Mouse (Mus musculus) CH12.LX (cell line): ENCODE measurements around the gene Gm19402. TPM values are rescaled to one million over a fixed set of nuclear protein-coding genes. Genes with fewer than 3 reads are reported as not detected.

Experiments used
- DNase-seq: peaks from one replicate; pipeline ENCODE4 v3.0.0-alpha.2; 2013; ENCODE audit errors: extremely low read depth
- H3K27ac ChIP-seq: 2 replicates; pipeline ENCODE4 v1.5.1; 2012; ENCODE audit warnings: low read depth, mild to moderate bottlenecking, control low read depth, moderate library complexity; ENCODE audit not compliant: insufficient read depth
- H3K27me3 ChIP-seq: replicated peaks from 2 replicates; pipeline ENCODE3; 2012; ENCODE audit warnings: inconsistent platforms
- H3K36me3 ChIP-seq, 2 experiments: replicated peaks in 1 of 2; 2 replicates each; pipeline versions ENCODE3 to v1.6.1; 2012; ENCODE audit warnings: inconsistent platforms in 1 of 2, low read length in 1 of 2, mild to moderate bottlenecking in 1 of 2, mixed read lengths in 1 of 2, moderate library complexity in 1 of 2; ENCODE audit not compliant: control insufficient read depth in 1 of 2, insufficient read depth in 1 of 2
- H3K4me1 ChIP-seq, 2 experiments: 2 replicates each; pipeline ENCODE4 v1.6.1; 2012; ENCODE audit warnings: inconsistent platforms in 1 of 2, moderate library complexity in 1 of 2; ENCODE audit not compliant: insufficient read depth in 2 of 2, control insufficient read depth in 1 of 2
- H3K4me2 ChIP-seq: 2 replicates; pipeline ENCODE4 v1.6.1; 2012; ENCODE audit warnings: low read depth, mild to moderate bottlenecking, control low read depth; ENCODE audit not compliant: poor library complexity, insufficient read depth, severe bottlenecking
- H3K4me3 ChIP-seq, 3 experiments: fragments of 150-350 bp in 1 of 3; sonication (generic) in 1 of 3; replicated peaks in 1 of 3; 2 replicates each; pipeline versions ENCODE3 to v1.5.1; 2011 to 2012; ENCODE audit warnings: low read depth in 2 of 3, low read length in 2 of 3, mild to moderate bottlenecking in 2 of 3, moderate library complexity in 2 of 3, control low read depth in 1 of 3, improper control_type of control experiment in 1 of 3, inconsistent platforms in 1 of 3, mixed read lengths in 1 of 3; ENCODE audit not compliant: poor library complexity in 1 of 3
- H3K79me2 ChIP-seq: replicated peaks from 2 replicates; pipeline ENCODE4 v1.6.1; 2012; ENCODE audit warnings: mild to moderate bottlenecking, moderate library complexity; ENCODE audit not compliant: control insufficient read depth, poor library complexity, insufficient read depth, severe bottlenecking; ENCODE audit errors: extremely low read depth
- H3K9ac ChIP-seq: 2 replicates; pipeline ENCODE4 v1.6.1; 2012; ENCODE audit warnings: low read depth, mild to moderate bottlenecking, control low read depth, moderate library complexity; ENCODE audit not compliant: insufficient read depth
- H3K9me3 ChIP-seq: replicated peaks from 2 replicates; pipeline ENCODE3; 2012; ENCODE audit warnings: low read length, inconsistent platforms, mixed read lengths
- BHLHE40 ChIP-seq: IDR thresholded peaks from 2 replicates; pipeline ENCODE4 v1.6.1; 2011; ENCODE audit warnings: mild to moderate bottlenecking, low read depth, low read length, improper control_type of control experiment
- E2F4 ChIP-seq: IDR thresholded peaks from 2 replicates; pipeline ENCODE4 v1.6.1; 2011; ENCODE audit warnings: low read depth, low read length, improper control_type of control experiment; ENCODE audit not compliant: insufficient replicate concordance
- ELF1 ChIP-seq: IDR thresholded peaks from 2 replicates; pipeline ENCODE4 v1.6.1; 2014; ENCODE audit warnings: low read depth, mild to moderate bottlenecking, inconsistent platforms, low read length, improper control_type of control experiment
- EP300 ChIP-seq: IDR thresholded peaks from 2 replicates; pipeline ENCODE4 v1.6.1; 2011; ENCODE audit warnings: low read length, improper control_type of control experiment
- ETS1 ChIP-seq: conservative IDR thresholded peaks from 2 replicates; pipeline ENCODE4 v1.6.1; 2012; ENCODE audit warnings: low read depth, mild to moderate bottlenecking, inconsistent platforms, low read length, improper control_type of control experiment, moderate library complexity
- GABPA ChIP-seq: IDR thresholded peaks from 2 replicates; pipeline ENCODE4 v1.6.1; 2012; ENCODE audit warnings: low read depth, low read length, improper control_type of control experiment, inconsistent platforms; ENCODE audit not compliant: insufficient replicate concordance
- HCFC1 ChIP-seq: IDR thresholded peaks from 2 replicates; pipeline ENCODE4 v1.6.1; 2012; ENCODE audit warnings: low read depth, mild to moderate bottlenecking, inconsistent platforms, low read length, improper control_type of control experiment
- IRF4 ChIP-seq: IDR thresholded peaks from 2 replicates; pipeline ENCODE4 v1.6.1; 2014; ENCODE audit warnings: low read depth, mild to moderate bottlenecking, inconsistent platforms, low read length, improper control_type of control experiment
- JUN ChIP-seq: IDR thresholded peaks from 2 replicates; pipeline ENCODE4 v1.6.1; 2011; ENCODE audit warnings: low read depth, mild to moderate bottlenecking, low read length, improper control_type of control experiment, moderate library complexity; ENCODE audit not compliant: insufficient read depth
- JUND ChIP-seq: conservative IDR thresholded peaks from 2 replicates; pipeline ENCODE4 v1.6.1; 2011; ENCODE audit warnings: low read depth, low read length, improper control_type of control experiment
- KAT2A ChIP-seq: IDR thresholded peaks from 2 replicates; pipeline ENCODE4 v1.6.1; 2012; ENCODE audit warnings: low read length, improper control_type of control experiment, inconsistent platforms; ENCODE audit not compliant: insufficient replicate concordance
- MEF2A ChIP-seq: IDR thresholded peaks from 2 replicates; pipeline ENCODE4 v1.6.1; 2014; ENCODE audit warnings: low read depth, mild to moderate bottlenecking, inconsistent platforms, low read length, improper control_type of control experiment, borderline replicate concordance
- NELFE ChIP-seq: IDR thresholded peaks from 2 replicates; pipeline ENCODE4 v1.6.1; 2011; ENCODE audit warnings: low read depth, low read length, improper control_type of control experiment
- PAX5 ChIP-seq: IDR thresholded peaks from 2 replicates; pipeline ENCODE4 v1.6.1; 2012; ENCODE audit warnings: low read length, inconsistent platforms, mixed read lengths
- RAD21 ChIP-seq: IDR thresholded peaks from 2 replicates; pipeline ENCODE4 v1.6.1; 2011; ENCODE audit warnings: low read depth, mild to moderate bottlenecking, low read length, improper control_type of control experiment, moderate library complexity
- SIN3A ChIP-seq: IDR thresholded peaks from 2 replicates; pipeline ENCODE4 v1.6.1; 2012; ENCODE audit warnings: low read length, improper control_type of control experiment, inconsistent platforms
- SMC3 ChIP-seq: IDR thresholded peaks from 2 replicates; pipeline ENCODE4 v1.6.1; 2011; ENCODE audit warnings: low read depth, low read length, improper control_type of control experiment
- TCF12 ChIP-seq: IDR thresholded peaks from 2 replicates; pipeline ENCODE4 v1.6.1; 2014; ENCODE audit warnings: low read depth, mild to moderate bottlenecking, inconsistent platforms, low read length, improper control_type of control experiment
- UBTF ChIP-seq: IDR thresholded peaks from 2 replicates; pipeline ENCODE4 v1.6.1; 2012; ENCODE audit warnings: low read depth, mild to moderate bottlenecking, inconsistent platforms, low read length, improper control_type of control experiment, moderate library complexity
- USF1 ChIP-seq: IDR thresholded peaks from 2 replicates; pipeline ENCODE4 v1.6.1; 2014; ENCODE audit warnings: low read depth, mild to moderate bottlenecking, inconsistent platforms, low read length, improper control_type of control experiment
- ZKSCAN1 ChIP-seq: IDR thresholded peaks from 2 replicates; pipeline ENCODE4 v1.6.1; 2012; ENCODE audit warnings: low read depth, inconsistent platforms, low read length, improper control_type of control experiment, borderline replicate concordance
- ZMIZ1 ChIP-seq: IDR thresholded peaks from 2 replicates; pipeline ENCODE4 v1.6.1; 2012; ENCODE audit warnings: low read depth, mild to moderate bottlenecking, inconsistent platforms, low read length, improper control_type of control experiment
- ZNF384 ChIP-seq: IDR thresholded peaks from 2 replicates; pipeline ENCODE4 v1.6.1; 2012; ENCODE audit warnings: low read depth, low read length, improper control_type of control experiment, inconsistent platforms
- dilution Hi-C: fragments of 300-500 bp; cut with MboI; formaldehyde crosslinking; loops from 2 replicates; pipeline ENCODE4 v1.14.3; 2020; ENCODE audit warnings: low sequenced_read_pairs; ENCODE audit not compliant: extremely low pct_unique_long_range_greater_than_20kb, extremely low pct_ligation_motif_present
- in situ Hi-C: fragments of 300-500 bp; cut with MboI; formaldehyde crosslinking; loops from 3 replicates; pipeline ENCODE4 v1.14.3; 2019; ENCODE audit warnings: low sequenced_read_pairs, low pct_ligation_motif_present, low pct_unique_long_range_greater_than_20kb, mixed read lengths
- polyA plus RNA-seq: library from polyadenylated mRNA; unstranded; fragments of >175 nt; gene quantifications from 2 replicates; pipeline ENCODE4 v1.2.1, GENCODE M21; 2012; ENCODE audit warnings: low read depth; ENCODE audit not compliant: insufficient read length
- total RNA-seq, 2 experiments: library from RNA; depleted of rRNA; stranded (reverse); fragments of 300-350 nt in 1 of 2; fragments of >200 nt in 1 of 2; gene quantifications; 2 replicates each; pipeline ENCODE4 v1.2.3; 2012 to 2014

Gene Gm19402
- total and polyA plus RNA-seq, 3 experiments, result not detected

GRCm38 (mm10) chr10:77673765-77674164, 16.8 kb downstream of the Gm19402 start (continued):
- TF ChIP-seq USF1 (no peak), ZMIZ1 (no peak), UBTF (no peak), ELF1 (no peak), HCFC1 (no peak), EP300 (0 out of 2 replicates have a peak, but pooled peaks have one; percentile 47), GABPA (no peak), NELFE (no peak), JUND (peak; percentile 74), PAX5 (no peak), JUN (peak; percentile 56), ZNF384 (no peak)

DNA sequence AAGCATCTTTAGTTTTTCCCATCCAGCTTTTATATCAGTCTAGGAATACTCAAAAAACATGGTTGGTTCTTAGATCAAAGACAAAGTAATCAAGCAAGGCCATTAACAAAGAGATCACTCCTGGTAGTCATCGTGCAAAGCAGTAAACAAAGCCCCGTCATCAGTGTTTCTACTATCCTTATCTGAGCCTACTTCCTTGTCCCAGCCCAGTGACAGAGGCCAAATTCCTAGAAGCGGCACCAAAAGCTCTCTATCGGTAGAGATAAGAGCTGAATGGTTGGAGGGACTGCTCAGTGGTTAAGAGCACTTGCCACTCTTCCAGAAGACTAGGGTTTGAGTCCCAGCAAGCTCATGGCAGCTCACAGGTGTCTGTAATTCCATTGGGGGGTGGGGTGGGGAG, 19.0 kb downstream of the Gm19402 start:
- DNase-seq, result no peak
- peaks cover 3% of the 10 kb centered on the region for H3K9me3 ChIP-seq
- no peak overlapping the region for H3K27ac ChIP-seq
- H3K4me2 ChIP-seq, result no peak overlapping the region
- H3K27me3 ChIP-seq, result peaks cover 13% of the 10 kb centered on the region
- H3K79me2 ChIP-seq, result no peaks in the 10 kb centered on the region
- in situ Hi-C loops, result no loop called here
- H3K4me3 ChIP-seq, result no peak overlapping the region
- no peaks in the 10 kb centered on the region for H3K36me3 ChIP-seq
- no peak overlapping the region for H3K9ac ChIP-seq
- dilution Hi-C loops, result no loop called here
- TF ChIP-seq KAT2A (no peak), BHLHE40 (no peak), HCFC1 (no peak), E2F4 (no peak), NELFE (no peak), ZKSCAN1 (no peak), TCF12 (no peak)
- TF ChIP-seq, all 38 proteins: peak for 0
- H3K4me1 ChIP-seq, result peaks cover 33 to 83% of the 10 kb centered on the region in 2 experiments

- no peak overlapping the region for H3K27ac ChIP-seq
- H3K79me2 ChIP-seq, result no peaks in the 10 kb centered on the region
- 0 out of 2 replicates have a peak overlapping the region, but pooled peaks have one; percentile 12 for H3K4me2 ChIP-seq
- no peak for TF ChIP-seq USF1
- 0 out of 2 replicates have a peak, but pooled peaks have one; percentile 30 for TF ChIP-seq IRF4
- TF ChIP-seq RAD21, result no peak
- peak; percentile 61; the same call in 1 of the 2 replicates for TF ChIP-seq MEF2A
- peak; percentile 63 for TF ChIP-seq ETS1
- TF ChIP-seq SMC3, result no peak
- 0 out of 2 replicates have a peak, but pooled peaks have one; percentile 40 for TF ChIP-seq SIN3A
- peak; percentile 96 for TF ChIP-seq TCF12
- TF ChIP-seq, all 38 proteins: peak for 5
- dilution Hi-C loops, result no loop called here
- H3K9me3 ChIP-seq, result peaks cover 3% of the 10 kb centered on the region
- no peaks in the 10 kb centered on the region for H3K36me3 ChIP-seq
- peaks cover 5% of the 10 kb centered on the region for H3K27me3 ChIP-seq
- in situ Hi-C loops, result no loop called here
- DNase-seq, result peak; percentile 71
- H3K4me1 ChIP-seq, result peaks cover 33 to 85% of the 10 kb centered on the region in 2 experiments
- no peak overlapping the region for H3K4me3 ChIP-seq
- no peak overlapping the region for H3K9ac ChIP-seq
Measured at GRCm38 (mm10) chr10:77670710-77671109, 19.8 kb downstream of the Gm19402 start.
